Mouse (Mus musculus) ES-E14 (cell line): ENCODE data around the gene Lamc2.

Experiments
- CHD2 ChIP-seq: IDR thresholded peaks from 2 replicates; pipeline ENCODE4 v1.6.1; 2014; ENCODE audit warnings: mild to moderate bottlenecking, low read depth, low read length, inconsistent platforms
- HCFC1 ChIP-seq: IDR thresholded peaks from 2 replicates; pipeline ENCODE4 v1.6.1; 2012; ENCODE audit warnings: low read length, inconsistent platforms, borderline replicate concordance; ENCODE audit not compliant: insufficient read depth
- MAFK ChIP-seq: IDR thresholded peaks from 2 replicates; pipeline ENCODE4 v1.6.1; 2014; ENCODE audit warnings: mild to moderate bottlenecking, low read depth, low read length, inconsistent platforms; ENCODE audit not compliant: insufficient read depth
- ZC3H11A ChIP-seq: IDR thresholded peaks from 2 replicates; pipeline ENCODE4 v1.6.1; 2012; ENCODE audit warnings: low read depth, mild to moderate bottlenecking, inconsistent platforms, low read length, borderline replicate concordance
- ZNF384 ChIP-seq: IDR thresholded peaks from 2 replicates; pipeline ENCODE4 v1.6.1; 2012; ENCODE audit warnings: low read depth, low read length, inconsistent platforms

GRCm38 (mm10) chr1:153125287-153126275 lies 60.7 kb downstream of the Lamc2 start:
- TF ChIP-seq MAFK (no peak), ZC3H11A (no peak), ZNF384 (no peak), CHD2 (no peak), HCFC1 (no peak)
